ENCODE assay signal across 11 mouse cellular contexts in the genomic region with DNA sequence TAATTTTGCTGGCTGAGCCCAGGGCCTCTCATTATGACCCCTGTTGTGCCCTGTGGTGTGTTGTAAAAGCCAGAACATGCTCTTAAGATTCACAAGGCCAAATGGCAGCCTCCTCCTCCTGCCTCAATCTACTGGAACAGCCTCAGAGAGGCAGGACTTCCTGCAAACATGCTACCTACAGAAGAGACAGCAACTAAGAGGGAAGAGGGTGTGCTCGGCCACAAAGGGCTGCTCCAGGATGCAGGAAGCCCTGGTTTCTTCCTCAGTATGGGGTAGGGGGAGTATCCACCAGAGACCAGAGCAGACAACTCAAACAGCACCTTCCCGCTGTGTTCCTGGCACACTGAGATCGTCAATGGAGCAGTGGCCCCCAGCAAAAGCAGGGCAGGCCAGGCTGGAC. TPM values are rescaled to one million over a fixed set of nuclear protein-coding genes. Genes with fewer than 3 reads are reported as not detected.
A peak's percentile ranks its signal among the peaks of the same experiment; 100 is the strongest.
DNase-seq lines count a peak whose midpoint lies in the region; ATAC-seq and TF ChIP-seq lines count a peak whose summit lies in the region.
"Had no signal": no experiment of that assay in that cellular context is flagged by ENCODE, and none has a peak within 500 bp of the region (broad histone marks: within the 10 kb centered on the region; RNA-seq: fewer than 3 reads in every experiment).

No protein-coding gene starts in this region.

- peaks cover 26% of the 10 kb centered on the region for H3K4me1 ChIP-seq in hindbrain, embryonic 13.5 days (replicated peaks)
- no peaks in the 10 kb centered on the region for H3K4me1 ChIP-seq in hindbrain, embryonic 14.5 days (replicated peaks; ENCODE audit: control insufficient read depth, insufficient read depth, low read length)
- peaks cover 12% of the 10 kb centered on the region for H3K4me1 ChIP-seq in thymus, adult 2 months (replicated peaks; ENCODE audit: control insufficient read depth, insufficient read depth, low read length)
- H3K4me1 ChIP-seq in limb, embryonic 10.5 days: peaks cover 30% of the 10 kb centered on the region
- peaks cover 34% of the 10 kb centered on the region for H3K4me1 ChIP-seq in stomach, embryonic 16.5 days (ENCODE audit: control insufficient read depth, insufficient read depth, low read length)

- H3K4me2 ChIP-seq in hindbrain, embryonic 13.5 days: no peak overlapping the region
- H3K4me2 ChIP-seq in hindbrain, embryonic 14.5 days (replicated peaks): no peak overlapping the region
- no peak overlapping the region for H3K4me2 ChIP-seq in stomach, embryonic 16.5 days (ENCODE audit: low read depth, low read length)
- H3K4me2 ChIP-seq: forebrain, embryonic 13.5 days had no signal

- H3K27ac ChIP-seq in hindbrain, embryonic 13.5 days: peak overlapping the region; percentile 12; the same call in 1 of the 2 replicates
- no peak overlapping the region for H3K27ac ChIP-seq in hindbrain, embryonic 14.5 days
- H3K27ac ChIP-seq in thymus, adult 2 months (ENCODE audit: control insufficient read depth, insufficient read depth, low read length): no peak overlapping the region
- peak overlapping the region; percentile 58 for H3K27ac ChIP-seq in limb, embryonic 10.5 days
- H3K27ac ChIP-seq in stomach, embryonic 16.5 days (ENCODE audit: low read length): peak overlapping the region; percentile 54
- H3K27ac ChIP-seq: forebrain, embryonic 13.5 days had no signal

- 0 out of 2 replicates have a peak, but pooled peaks cover 4% of the 10 kb centered on the region for H3K27me3 ChIP-seq in hindbrain, embryonic 13.5 days
- H3K27me3 ChIP-seq in hindbrain, embryonic 14.5 days (ENCODE audit: control insufficient read depth, insufficient read depth, low read length): no peaks in the 10 kb centered on the region
- no peaks in the 10 kb centered on the region for H3K27me3 ChIP-seq in thymus, adult 2 months (ENCODE audit: control insufficient read depth, insufficient read depth, low read length)
- H3K27me3 ChIP-seq in limb, embryonic 10.5 days (ENCODE audit: low read depth, poor library complexity, severe bottlenecking): 0 out of 2 replicates have a peak, but pooled peaks cover 3% of the 10 kb centered on the region
- H3K27me3 ChIP-seq in stomach, embryonic 16.5 days (ENCODE audit: control insufficient read depth, insufficient read depth, low read length): no peaks in the 10 kb centered on the region
- H3K27me3 ChIP-seq: forebrain, embryonic 13.5 days had no signal

- WGBS in hindbrain, embryonic 13.5 days: 40% methylated on average over 3 of the region's 3 CpGs
- WGBS in hindbrain, embryonic 14.5 days: 40% methylated on average over 3 of the region's 3 CpGs
- 7% methylated on average over 3 of the region's 3 CpGs for WGBS in thymus, adult 2 months
- 22% methylated on average over 3 of the region's 3 CpGs for WGBS in limb, embryonic 10.5 days
- WGBS in stomach, embryonic 16.5 days: 24% methylated on average over 3 of the region's 3 CpGs

- H3K36me3 ChIP-seq in hindbrain, embryonic 13.5 days: no peaks in the 10 kb centered on the region
- no peaks in the 10 kb centered on the region for H3K36me3 ChIP-seq in hindbrain, embryonic 14.5 days (replicated peaks; ENCODE audit: control insufficient read depth, insufficient read depth)
- H3K36me3 ChIP-seq in thymus, adult 2 months (ENCODE audit: control insufficient read depth, insufficient read depth, low read length): no peaks in the 10 kb centered on the region
- no peaks in the 10 kb centered on the region for H3K36me3 ChIP-seq in limb, embryonic 10.5 days
- H3K36me3 ChIP-seq in stomach, embryonic 16.5 days (ENCODE audit: control insufficient read depth, insufficient read depth, low read length): no peaks in the 10 kb centered on the region

- TF ChIP-seq CTCF in thymus, adult 2 months (IDR thresholded peaks at IDR 0.05; ENCODE audit: borderline replicate concordance, control insufficient read depth, extremely low read depth, insufficient read depth, low read length, poor library complexity): no peak

- no peak overlapping the region for H3K9ac ChIP-seq in hindbrain, embryonic 13.5 days
- no peak overlapping the region for H3K9ac ChIP-seq in hindbrain, embryonic 14.5 days
- peak overlapping the region; percentile 0; the same call in 1 of the 2 replicates for H3K9ac ChIP-seq in stomach, embryonic 16.5 days (ENCODE audit: low read length)
- H3K9ac ChIP-seq: forebrain, embryonic 13.5 days had no signal

- H3K4me3 ChIP-seq in hindbrain, embryonic 13.5 days: no peak overlapping the region
- H3K4me3 ChIP-seq in hindbrain, embryonic 14.5 days (replicated peaks; ENCODE audit: low read length): no peak overlapping the region
- H3K4me3 ChIP-seq in thymus, adult 2 months (ENCODE audit: control insufficient read depth, insufficient read depth, low read length): peak overlapping the region; percentile 20
- H3K4me3 ChIP-seq in limb, embryonic 10.5 days: no peak overlapping the region
- H3K4me3 ChIP-seq in stomach, embryonic 16.5 days (replicated peaks; ENCODE audit: low read length): no peak overlapping the region
- H3K4me3 ChIP-seq: forebrain, embryonic 13.5 days had no signal

- no peak for TF ChIP-seq POLR2A in thymus, adult 2 months (IDR thresholded peaks at IDR 0.05; ENCODE audit: control insufficient read depth, extremely low read depth, insufficient read depth, low read length, poor library complexity)

- DNase-seq in hindbrain, embryonic 14.5 days (ENCODE audit: low spot score): no peak
- DNase-seq in thymus, adult 2 months: peak; percentile 7
- no peak for DNase-seq in thymus, postnatal 14 days
- no peak for DNase-seq in limb, embryonic 10.5 days (ENCODE audit: low spot score)
- no peak for DNase-seq in right cerebral cortex, postnatal 14 days
- DNase-seq in neural tube, embryonic 10.5 days (ENCODE audit: extremely low spot score, low spot score): no peak
- DNase-seq: cerebellum, postnatal 14 days; lung, postnatal 4 days had no signal

- no peak for ATAC-seq in hindbrain, embryonic 13.5 days (ENCODE audit: low FRiP score)
- ATAC-seq in hindbrain, embryonic 14.5 days (ENCODE audit: low FRiP score): no peak
- no peak for ATAC-seq in stomach, embryonic 16.5 days (ENCODE audit: insufficient read depth, low FRiP score)
- ATAC-seq: forebrain, embryonic 13.5 days had no signal

- H3K9me3 ChIP-seq in hindbrain, embryonic 13.5 days: no peaks in the 10 kb centered on the region
- no peaks in the 10 kb centered on the region for H3K9me3 ChIP-seq in hindbrain, embryonic 14.5 days (ENCODE audit: control insufficient read depth, low read length)
- no peaks in the 10 kb centered on the region for H3K9me3 ChIP-seq in limb, embryonic 10.5 days (replicated peaks)
- no peaks in the 10 kb centered on the region for H3K9me3 ChIP-seq in stomach, embryonic 16.5 days (replicated peaks; ENCODE audit: control insufficient read depth, low read length)
- H3K9me3 ChIP-seq: forebrain, embryonic 13.5 days had no signal

RNA-seq across cellular contexts. Expression of a gene that starts 19.7 kb away (rescaled TPM):
- polyA plus RNA-seq in hindbrain, embryonic 13.5 days (2015; fragmentation: Nextera tagmentation; extraction: Ambion mirVana): 4.7 and 4.8 TPM in 2 replicates
- 5.2 and 6.1 TPM in 2 replicates for polyA plus RNA-seq in hindbrain, embryonic 14.5 days (2014; fragmentation: Nextera tagmentation; extraction: Ambion mirVana)
- polyA plus RNA-seq in thymus, adult 2 months (2012; rRNA removed): 0.47 and 0.49 TPM in 2 replicates
- polyA plus RNA-seq in limb, embryonic 10.5 days (2016; fragmentation: Nextera tagmentation; extraction: Ambion mirVana): 1.2 and 2.2 TPM in 2 replicates
- polyA plus RNA-seq in stomach, embryonic 16.5 days (2015; fragmentation: Nextera tagmentation; extraction: Ambion mirVana): 20.0 and 21.2 TPM in 2 replicates

Comparison
In these comparisons a context has a peak if more than half of its experiments do, and no peak if none do; other contexts are left out.
1. H3K27ac ChIP-seq: peak in hindbrain, embryonic 13.5 days (single experiment), limb, embryonic 10.5 days (single experiment) and stomach, embryonic 16.5 days (single experiment); none in hindbrain, embryonic 14.5 days (single experiment) and thymus, adult 2 months (single experiment).